Mouse (Mus musculus) limb, embryonic 11.5 days (tissue): ENCODE measurements around the gene Kremen2. TPM values are rescaled to one million over a fixed set of nuclear protein-coding genes. Genes with fewer than 3 reads are reported as not detected.

Experiments used
- ATAC-seq: fragments of 200-750 bp; cut with Nextera tagmentation; 2 replicates; pipeline ENCODE4 v1.8.0; 2017; ENCODE audit warnings: low read depth; ENCODE audit not compliant: insufficient number of reproducible peaks, low FRiP score, low TSS enrichment
- DNase-seq: peaks from one replicate; pipeline ENCODE4 v3.0.0-alpha.2; 2015; ENCODE audit warnings: low spot score
- H3K27ac ChIP-seq: fragments of 300-500 bp; sonication (generic); replicated peaks from 2 replicates; pipeline ENCODE4 v1.5.1; 2014; ENCODE audit warnings: low read depth, mild to moderate bottlenecking, low read length
- H3K27me3 ChIP-seq: fragments of 300-500 bp; sonication (generic); 2 replicates; pipeline ENCODE4 v1.6.1; 2014; ENCODE audit warnings: mild to moderate bottlenecking, low read length, mixed read lengths; ENCODE audit not compliant: control insufficient read depth, insufficient read depth
- H3K36me3 ChIP-seq: fragments of 300-500 bp; sonication (generic); 2 replicates; pipeline ENCODE4 v1.6.1; 2014; ENCODE audit warnings: mild to moderate bottlenecking, low read length, moderate library complexity, mixed read lengths; ENCODE audit not compliant: control insufficient read depth, insufficient read depth
- H3K4me1 ChIP-seq: fragments of 300-500 bp; sonication (generic); 2 replicates; pipeline ENCODE4 v1.6.1; 2014; ENCODE audit warnings: low read length, mixed read lengths; ENCODE audit not compliant: control insufficient read depth, insufficient read depth
- H3K4me2 ChIP-seq: fragments of 300-500 bp; sonication (generic); 2 replicates; pipeline ENCODE4 v1.6.1; 2014; ENCODE audit warnings: low read depth, mild to moderate bottlenecking, moderate library complexity; ENCODE audit not compliant: severe bottlenecking
- H3K4me3 ChIP-seq: fragments of 300-500 bp; sonication (generic); 2 replicates; pipeline ENCODE4 v1.5.1; 2014; ENCODE audit warnings: low read depth, low read length
- H3K9ac ChIP-seq: fragments of 300-500 bp; sonication (generic); 2 replicates; pipeline ENCODE4 v1.6.1; 2014; ENCODE audit warnings: mild to moderate bottlenecking, low read length
- H3K9me3 ChIP-seq: fragments of 300-500 bp; sonication (generic); 2 replicates; pipeline ENCODE4 v1.6.1; 2016; ENCODE audit warnings: low read length; ENCODE audit not compliant: control insufficient read depth
- WGBS: fragments of 180-500 bp; shearing (Covaris S2); extraction: QIAGEN DNeasy Blood & Tissue Kit; methylation state at CpG from one replicate; pipeline ENCODE4 v1.1.7; 2014; 5-methylcytosine and 5-hydroxymethylcytosine counted together
- polyA plus RNA-seq: library from polyadenylated mRNA; unstranded; fragments of >200 nt; fragmentation: Nextera tagmentation; extraction: Ambion mirVana; gene quantifications from 2 replicates; pipeline ENCODE4 v1.2.1, GENCODE M21; 2014

The Kremen2 gene
- polyA plus RNA-seq, 1 experiment from 2014 or later, result 14.8 TPM

DNA sequence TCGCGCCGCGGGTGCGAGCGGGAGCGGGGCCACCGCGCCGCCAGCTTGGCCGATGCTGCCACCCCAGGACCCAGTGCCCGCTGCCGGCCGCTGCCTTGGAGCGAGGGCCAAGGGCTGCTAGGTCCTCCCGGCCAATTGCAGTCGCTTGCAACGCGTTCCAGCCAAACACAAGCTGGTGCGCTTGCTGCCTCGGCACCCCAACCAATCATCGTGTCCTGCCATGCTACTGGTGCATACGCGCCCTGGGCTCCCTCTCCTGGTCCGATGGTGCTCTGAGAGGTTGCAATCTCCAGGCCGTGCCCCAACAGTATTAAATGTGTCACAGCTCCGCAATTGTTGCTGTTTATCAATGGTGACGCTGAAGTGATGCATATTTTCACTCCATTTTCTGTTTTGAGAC is 45.6 kb downstream of the Kremen2 start:
- under 1% methylated on average over 28 of the region's 28 CpGs for WGBS
- Histone ChIP-seq H3K4me3 (peak overlapping the region; percentile 54), H3K36me3 (no peaks in the 10 kb centered on the region), H3K9me3 (no peaks in the 10 kb centered on the region), H3K9ac (peak overlapping the region; percentile 30; the same call in 1 of the 2 replicates), H3K27ac (no peak overlapping the region), H3K4me1 (peaks cover 9% of the 10 kb centered on the region), H3K4me2 (peak overlapping the region; percentile 100), H3K27me3 (peaks cover 22% of the 10 kb centered on the region)
- DNase-seq (peak; percentile 89), ATAC-seq (peak; percentile 74)

DNA sequence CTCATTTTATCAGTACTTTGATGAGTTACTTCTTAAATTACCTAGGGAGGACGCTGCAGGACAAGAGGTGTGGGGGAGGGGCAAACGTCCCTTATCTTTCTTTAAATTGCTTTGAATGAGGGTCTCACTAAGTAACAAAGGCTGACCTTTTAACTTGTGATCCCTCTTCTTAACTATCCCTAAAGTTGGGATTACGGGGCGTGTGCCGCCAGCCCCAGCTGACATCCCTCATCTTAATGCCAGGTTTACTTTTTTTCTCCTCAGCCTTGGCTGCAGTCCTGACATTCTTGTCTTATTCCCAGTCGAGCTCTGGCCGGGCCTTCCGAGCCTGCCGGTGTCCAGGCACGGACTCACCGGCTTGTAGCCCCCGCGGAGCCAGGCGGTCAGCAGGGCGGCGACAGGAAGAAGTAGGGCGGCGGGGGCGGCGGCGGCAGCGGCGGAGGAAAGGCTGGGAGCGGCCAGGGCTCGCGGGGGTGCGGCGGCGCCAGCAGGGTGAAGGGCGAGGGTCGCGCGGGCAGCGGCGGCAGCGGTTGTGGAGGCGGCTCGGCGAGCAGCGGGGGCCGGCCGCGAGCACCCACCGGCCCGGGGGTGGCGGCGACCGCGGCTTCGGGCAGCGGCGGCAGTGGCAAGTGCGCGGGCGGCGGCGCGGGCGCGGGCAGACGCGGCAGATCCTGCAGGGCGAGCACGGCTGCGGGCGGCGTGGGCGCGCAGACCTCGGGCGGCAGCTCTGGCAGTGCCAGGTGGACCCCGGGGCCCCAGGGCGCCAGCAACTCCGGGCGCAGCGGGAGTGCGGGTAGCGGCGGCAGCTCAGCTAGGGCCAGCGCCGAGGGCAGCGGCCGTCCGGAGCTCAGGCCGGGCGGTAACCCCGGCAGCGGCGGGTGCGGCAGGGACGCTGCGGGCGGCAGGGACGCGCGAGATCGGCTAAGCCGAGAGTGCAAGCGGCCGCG is 46.2 kb downstream of the Kremen2 start:
- peak overlapping the region; percentile 100 for H3K4me2 ChIP-seq
- H3K4me1 ChIP-seq, result peaks cover 14% of the 10 kb centered on the region
- under 1% methylated on average over 78 of the region's 101 CpGs for WGBS
- H3K27me3 ChIP-seq, result peaks cover 22% of the 10 kb centered on the region
- DNase-seq, result peak; percentile 47
- H3K4me3 ChIP-seq, result peak overlapping the region; percentile 54
- H3K36me3 ChIP-seq, result no peaks in the 10 kb centered on the region
- H3K9ac ChIP-seq, result peak overlapping the region; percentile 30; the same call in 1 of the 2 replicates
- ATAC-seq, result no peak
- no peaks in the 10 kb centered on the region for H3K9me3 ChIP-seq
- no peak overlapping the region for H3K27ac ChIP-seq

DNA sequence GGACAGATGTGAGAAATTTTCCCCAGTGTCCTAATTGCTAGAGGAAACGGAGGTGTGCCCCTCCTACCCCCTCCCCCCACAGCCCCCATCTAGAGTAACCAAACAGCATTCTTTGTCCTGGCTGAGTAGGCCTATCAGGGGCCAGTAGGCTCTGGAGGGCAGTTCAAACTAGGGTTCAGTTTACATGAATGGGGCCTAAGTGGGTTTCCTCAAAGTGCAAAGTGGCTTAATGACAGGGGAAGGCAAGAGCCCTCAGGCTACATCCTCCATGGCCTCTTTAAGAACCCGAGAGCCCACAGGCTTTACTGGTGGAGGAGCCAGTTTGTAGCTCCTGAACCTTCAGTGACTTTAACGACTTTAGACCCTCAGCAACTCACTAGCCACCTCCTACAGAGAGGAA is 49.8 kb downstream of the Kremen2 start:
- H3K27ac ChIP-seq, result no peak overlapping the region
- no peaks in the 10 kb centered on the region for H3K9me3 ChIP-seq
- no peaks in the 10 kb centered on the region for H3K36me3 ChIP-seq
- no peak overlapping the region for H3K9ac ChIP-seq
- ATAC-seq (peak; percentile 88), DNase-seq (peak; percentile 64)
- H3K27me3 ChIP-seq, result peaks cover 19% of the 10 kb centered on the region
- H3K4me3 ChIP-seq, result no peak overlapping the region
- no peak overlapping the region for H3K4me2 ChIP-seq
- H3K4me1 ChIP-seq, result peaks cover 14% of the 10 kb centered on the region
- 4% methylated on average over 3 of the region's 3 CpGs for WGBS

DNA sequence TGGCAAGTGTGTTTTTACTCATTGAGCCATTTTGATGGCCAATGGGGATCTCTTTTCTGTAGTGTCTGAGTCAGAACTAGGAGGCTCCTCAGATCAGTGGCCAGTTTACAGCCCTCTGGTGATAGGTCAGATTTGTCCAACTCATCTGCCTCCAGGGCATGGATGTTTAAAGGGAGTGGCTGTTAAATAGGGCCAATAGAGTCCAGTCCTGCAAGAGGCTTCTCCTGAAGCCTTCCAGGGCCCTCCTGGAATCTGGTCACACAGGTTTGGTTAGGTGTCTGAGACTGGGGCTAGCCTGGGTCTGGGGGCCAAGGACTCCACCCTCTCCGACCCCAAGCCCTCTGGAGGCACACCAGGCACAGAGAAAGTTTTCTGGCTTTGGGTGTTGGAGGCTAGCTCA is 51.1 kb downstream of the Kremen2 start:
- DNase-seq (no peak), ATAC-seq (0 out of 2 replicates have a peak, but pooled peaks have one; percentile 23)
- WGBS, result 63% methylated on average over 1 of the region's 1 CpGs

More for the DNA sequence above, 51.1 kb downstream of the Kremen2 start:
- no peaks in the 10 kb centered on the region for H3K36me3 ChIP-seq
- peaks cover 11% of the 10 kb centered on the region for H3K4me1 ChIP-seq
- no peaks in the 10 kb centered on the region for H3K9me3 ChIP-seq
- no peak overlapping the region for H3K9ac ChIP-seq
- H3K27me3 ChIP-seq, result peaks cover 14% of the 10 kb centered on the region
- H3K27ac ChIP-seq, result no peak overlapping the region
- H3K4me3 ChIP-seq, result no peak overlapping the region
- no peak overlapping the region for H3K4me2 ChIP-seq

Other genes starting within 250 kb of the Kremen2 start
- 24.4 and 25.6 TPM in 2 replicates for gene Zfp213, start 181.6 kb downstream of the Kremen2 start, polyA plus RNA-seq
- 20.5 and 22.7 TPM in 2 replicates for gene Zfp13, start 146.3 kb downstream of the Kremen2 start, polyA plus RNA-seq
- 0.24 and 0.80 TPM in 2 replicates for gene Zscan10, start 145.0 kb downstream of the Kremen2 start, polyA plus RNA-seq
- 0.45 and 0.63 TPM in 2 replicates for gene Mmp25, start 100.6 kb downstream of the Kremen2 start, polyA plus RNA-seq
- 0.91 and 1.3 TPM in 2 replicates for gene Bicdl2, start 85.3 kb downstream of the Kremen2 start, polyA plus RNA-seq
- gene Hcfc1r1, start 72.2 kb downstream of the Kremen2 start, polyA plus RNA-seq, result 45.5 and 53.0 TPM in 2 replicates
- 54.8 and 58.1 TPM in 2 replicates for gene Thoc6, start 72.0 kb downstream of the Kremen2 start, polyA plus RNA-seq
- gene Tnfrsf12a, start 68.4 kb downstream of the Kremen2 start, polyA plus RNA-seq, result 4.3 and 5.0 TPM in 2 replicates
- gene Cldn6, start 66.6 kb downstream of the Kremen2 start, polyA plus RNA-seq, result 21.3 and 23.3 TPM in 2 replicates
- gene Cldn9, start 61.8 kb downstream of the Kremen2 start, polyA plus RNA-seq, result 7.4 and 7.6 TPM in 2 replicates
- 0.09 and 0.13 TPM in 2 replicates for gene 1520401A03Rik, start 23.1 kb downstream of the Kremen2 start, polyA plus RNA-seq
- 47.8 and 51.6 TPM in 2 replicates for gene Pkmyt1, start 19.5 kb downstream of the Kremen2 start, polyA plus RNA-seq
- gene Paqr4, start 5.0 kb downstream of the Kremen2 start, polyA plus RNA-seq, result 7.4 and 7.7 TPM in 2 replicates
- 125 and 129 TPM in 2 replicates for gene Flywch1, start 25.8 kb upstream of the Kremen2 start, polyA plus RNA-seq
- gene Flywch2, start 40.2 kb upstream of the Kremen2 start, polyA plus RNA-seq, result 51.4 and 55.7 TPM in 2 replicates
- gene Srrm2, start 44.7 kb upstream of the Kremen2 start, polyA plus RNA-seq, result 508 and 532 TPM in 2 replicates
- 1,135 and 1,167 TPM in 2 replicates for gene Elob, start 83.3 kb upstream of the Kremen2 start, polyA plus RNA-seq
- gene Prss33, start 90.2 kb upstream of the Kremen2 start, polyA plus RNA-seq, result not detected in 2 replicates
- not detected in 2 replicates for gene Prss32, start 98.0 kb upstream of the Kremen2 start, polyA plus RNA-seq
- gene Prss41, start 98.3 kb upstream of the Kremen2 start, polyA plus RNA-seq, result 2.5 and 2.6 TPM in 2 replicates
- not detected in 2 replicates for gene Prss21, start 122.2 kb upstream of the Kremen2 start, polyA plus RNA-seq
- gene Dcpp1, start 135.0 kb upstream of the Kremen2 start, polyA plus RNA-seq, result not detected in 2 replicates
- gene Dcpp2, start 135.0 kb upstream of the Kremen2 start, polyA plus RNA-seq, result not detected in 2 replicates
- gene Dcpp3, start 171.6 kb upstream of the Kremen2 start, polyA plus RNA-seq, result not detected in 2 replicates
- gene Sbp, start 195.8 kb upstream of the Kremen2 start, polyA plus RNA-seq, result not detected in 2 replicates
- gene Sbpl, start 209.4 kb upstream of the Kremen2 start, polyA plus RNA-seq, result not detected in 2 replicates
- not detected in 2 replicates for gene Prss30, start 234.7 kb upstream of the Kremen2 start, polyA plus RNA-seq